Mouse (Mus musculus): ENCODE results near the gene Zfyve19.

The Zfyve19 gene

DNA sequence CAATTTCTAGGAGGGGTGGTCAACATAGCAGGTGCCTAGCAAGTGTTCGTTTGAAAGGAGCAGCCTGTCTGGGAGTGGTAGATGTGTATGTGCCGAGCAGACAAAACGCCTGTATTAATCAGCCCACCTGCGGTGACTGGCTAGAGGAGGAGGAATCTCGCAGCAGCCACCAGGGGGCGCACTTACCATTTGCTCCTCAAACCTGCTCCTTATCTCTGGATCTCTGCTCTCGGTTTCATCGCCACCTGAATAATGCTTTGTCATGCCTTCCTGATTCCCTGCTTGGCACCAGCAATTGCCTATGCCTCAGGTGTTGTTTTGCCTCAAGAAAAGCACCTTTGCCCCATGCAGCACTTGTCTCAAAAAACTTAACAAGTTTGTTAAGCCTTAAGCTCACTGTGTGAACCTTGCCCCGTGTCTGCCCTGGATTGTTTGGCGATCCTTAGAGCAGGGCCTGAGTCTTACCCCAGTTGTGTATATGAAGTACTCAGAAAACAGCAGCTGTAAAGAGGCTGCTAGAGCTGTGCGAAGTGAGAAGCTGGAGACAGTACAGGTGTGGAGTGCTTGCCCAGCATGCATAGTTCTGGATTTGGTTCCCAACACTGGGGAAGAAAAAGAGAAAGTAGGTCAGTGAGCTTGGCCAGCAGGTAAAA is 42.5 kb downstream of the Zfyve19 start:
- peak; percentile 74 to 85 for DNase-seq (ENCODE audit: low spot score in 2 of 2)

- no peak for DNase-seq (ENCODE audit: low spot score in 2 of 2)
Measured at GRCm38 (mm10) chr2:119254976-119255375, 46.6 kb downstream of the Zfyve19 start.

DNA sequence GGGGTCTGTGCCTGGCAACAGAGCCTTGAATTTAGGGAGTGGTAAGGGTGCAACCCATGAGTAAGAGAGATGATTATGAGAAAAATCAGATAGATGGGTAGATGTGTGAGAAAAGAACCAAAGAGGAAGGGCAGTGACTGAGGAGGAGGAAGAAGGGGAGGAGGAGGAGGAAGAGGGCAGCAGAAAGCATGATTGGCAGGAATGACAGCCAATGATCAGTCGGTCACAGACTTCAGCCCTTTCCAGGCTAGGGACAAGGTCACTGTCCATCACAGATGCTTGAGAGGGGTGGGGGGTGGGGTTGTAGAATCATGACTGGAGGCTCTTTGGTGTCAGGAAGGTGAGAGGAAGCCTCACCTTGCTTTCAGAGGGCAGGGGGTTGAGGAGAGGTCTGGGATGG is 52.1 kb downstream of the Zfyve19 start:
- no peak for DNase-seq (ENCODE audit: low spot score in 2 of 2)

DNA sequence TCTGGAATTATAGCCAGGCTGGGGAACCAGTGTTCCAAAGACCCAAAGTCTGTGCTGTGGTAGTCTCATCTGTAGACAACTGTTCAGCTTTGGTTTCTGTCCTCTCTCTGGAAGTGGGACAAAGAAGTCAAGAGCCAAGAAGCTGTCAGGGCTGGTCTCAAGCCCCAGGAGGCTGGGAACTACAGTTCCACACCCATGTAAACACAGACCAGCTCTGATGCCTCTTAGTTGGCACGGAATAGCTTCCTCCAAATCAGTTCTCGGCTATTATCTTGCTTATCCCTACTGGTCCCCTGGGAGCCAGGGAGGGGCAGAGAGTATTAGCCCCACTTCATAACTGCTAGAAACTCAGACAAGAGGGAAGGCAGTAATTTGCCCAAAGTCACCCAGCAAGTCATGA is 52.9 kb downstream of the Zfyve19 start:
- DNase-seq (ENCODE audit: low spot score in 2 of 2): no peak

DNA sequence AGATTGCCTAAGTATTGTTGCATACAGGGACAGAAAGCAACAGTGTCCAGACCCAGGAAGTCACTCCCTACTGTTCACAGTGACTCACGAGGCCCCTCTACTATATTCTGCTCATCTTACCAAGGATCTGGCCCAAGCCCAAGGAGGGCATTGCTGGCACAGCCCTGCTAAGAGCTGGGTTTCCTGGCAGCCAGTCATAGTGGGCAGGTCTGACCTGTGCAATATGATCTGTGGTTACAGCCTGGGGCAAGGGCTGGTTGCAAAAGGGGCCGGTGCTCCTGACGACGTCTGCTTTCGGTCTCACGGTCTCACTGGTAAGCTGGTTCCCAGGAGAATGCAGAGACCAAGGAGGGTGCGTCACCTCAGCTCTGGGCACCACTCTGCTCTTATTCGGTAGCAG is 54.6 kb downstream of the Zfyve19 start:
- DNase-seq (ENCODE audit: low spot score in 2 of 2): no peak

DNA sequence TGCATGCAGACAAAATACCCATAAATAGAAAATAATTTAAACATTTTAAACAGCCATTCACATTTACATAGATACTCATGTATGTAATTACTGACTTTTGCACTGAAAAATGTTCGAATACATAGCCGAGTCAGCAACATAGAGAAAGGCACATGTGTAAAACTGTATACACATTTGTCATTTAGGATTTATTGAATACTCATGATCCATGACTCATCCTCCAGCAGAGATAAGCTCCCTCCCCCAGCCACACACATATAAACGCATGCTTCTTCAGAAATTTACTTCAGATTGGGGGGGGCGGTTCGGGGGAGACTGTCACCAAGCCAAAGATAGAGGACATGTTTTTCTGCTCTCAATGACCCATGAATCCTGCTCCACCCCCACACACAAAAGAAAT is 55.4 kb downstream of the Zfyve19 start:
- DNase-seq (ENCODE audit: low spot score in 2 of 2): no peak

Measured in natural killer cell, adult 2 months (primary cell).